Mouse (Mus musculus): ENCODE results near the gene Ube2n.
A peak's percentile ranks its signal among the peaks of the same experiment; 100 is the strongest.

Ube2n gene

GRCm38 (mm10) chr10:95559426-95559825, 44.5 kb downstream of the Ube2n start:
- DNase-seq (ENCODE audit: low read depth, low spot score): no peak

- no peak for DNase-seq (ENCODE audit: low read depth, low spot score)
Measured at GRCm38 (mm10) chr10:95560394-95560983, 45.5 kb downstream of the Ube2n start.

DNA sequence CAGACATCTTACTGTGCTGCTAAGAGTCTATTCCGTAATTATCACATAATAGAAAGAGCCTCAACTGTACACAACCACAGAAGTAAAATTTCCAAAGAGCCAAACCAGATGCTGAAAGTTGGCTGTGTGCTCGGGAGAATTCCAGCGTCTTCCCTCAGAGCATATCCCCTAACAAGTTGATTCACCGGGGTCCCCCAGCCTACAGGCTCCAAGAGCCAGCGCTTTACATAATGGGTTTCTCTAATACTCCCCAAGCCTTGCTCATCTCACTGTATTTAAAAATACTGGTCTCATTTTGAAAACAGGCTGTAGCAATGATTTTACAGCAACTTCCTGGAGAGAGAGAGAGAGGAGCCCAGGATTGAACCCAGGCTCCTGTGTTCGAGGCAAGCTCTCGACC, 46.7 kb downstream of the Ube2n start:
- no peak for DNase-seq (ENCODE audit: low read depth, low spot score)

- DNase-seq (ENCODE audit: low read depth, low spot score): peak; percentile 34
Measured at GRCm38 (mm10) chr10:95562395-95562794, 47.5 kb downstream of the Ube2n start.

DNA sequence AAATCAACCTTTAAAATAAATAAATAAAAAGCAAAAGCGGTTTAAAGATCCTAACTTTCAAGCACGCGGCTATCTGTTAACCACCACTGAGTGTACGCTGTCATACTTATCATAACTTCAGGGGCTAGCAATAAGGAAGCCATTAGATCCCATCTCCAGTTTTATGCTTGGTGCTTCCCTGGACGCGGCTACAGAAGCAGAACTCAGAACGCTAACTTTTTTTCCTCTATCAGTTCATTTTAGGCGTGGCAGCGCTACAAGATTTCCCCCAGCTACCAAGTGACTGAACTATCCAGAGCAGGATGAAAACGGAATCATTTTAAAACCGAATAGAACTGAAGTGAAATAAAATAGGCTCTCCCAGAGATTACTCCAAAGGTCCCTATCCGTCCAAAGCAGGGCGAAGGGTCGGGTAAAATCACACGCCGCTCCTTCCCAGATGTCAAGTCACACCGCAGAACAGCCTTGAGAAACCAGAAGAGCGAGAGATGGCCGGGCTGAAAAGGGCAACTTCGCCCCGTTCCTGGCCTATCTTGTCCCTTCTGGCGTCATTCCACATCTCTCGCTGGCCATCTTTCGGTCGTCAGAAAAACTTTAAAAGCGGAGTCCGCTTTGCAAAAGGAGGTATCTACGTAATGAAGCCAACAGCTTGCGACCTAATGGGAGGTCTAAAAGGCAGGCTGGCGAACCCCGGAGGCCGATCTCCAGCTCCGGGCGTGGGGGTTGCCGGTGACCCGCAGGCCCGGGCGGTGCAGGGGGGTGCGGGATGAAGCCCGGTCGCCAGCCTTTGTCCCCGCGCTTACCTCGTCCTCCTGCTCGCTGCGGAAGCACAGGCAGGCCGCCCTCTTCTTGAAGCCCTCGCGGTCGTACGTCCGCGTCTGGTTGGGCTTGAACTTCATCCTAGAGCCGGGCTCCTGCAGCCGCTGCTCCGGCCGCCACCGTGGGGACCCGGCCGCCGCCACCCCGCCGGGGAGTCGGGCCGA, 48.2 kb downstream of the Ube2n start:
- peak; percentile 78 for DNase-seq (ENCODE audit: low read depth, low spot score)

DNA sequence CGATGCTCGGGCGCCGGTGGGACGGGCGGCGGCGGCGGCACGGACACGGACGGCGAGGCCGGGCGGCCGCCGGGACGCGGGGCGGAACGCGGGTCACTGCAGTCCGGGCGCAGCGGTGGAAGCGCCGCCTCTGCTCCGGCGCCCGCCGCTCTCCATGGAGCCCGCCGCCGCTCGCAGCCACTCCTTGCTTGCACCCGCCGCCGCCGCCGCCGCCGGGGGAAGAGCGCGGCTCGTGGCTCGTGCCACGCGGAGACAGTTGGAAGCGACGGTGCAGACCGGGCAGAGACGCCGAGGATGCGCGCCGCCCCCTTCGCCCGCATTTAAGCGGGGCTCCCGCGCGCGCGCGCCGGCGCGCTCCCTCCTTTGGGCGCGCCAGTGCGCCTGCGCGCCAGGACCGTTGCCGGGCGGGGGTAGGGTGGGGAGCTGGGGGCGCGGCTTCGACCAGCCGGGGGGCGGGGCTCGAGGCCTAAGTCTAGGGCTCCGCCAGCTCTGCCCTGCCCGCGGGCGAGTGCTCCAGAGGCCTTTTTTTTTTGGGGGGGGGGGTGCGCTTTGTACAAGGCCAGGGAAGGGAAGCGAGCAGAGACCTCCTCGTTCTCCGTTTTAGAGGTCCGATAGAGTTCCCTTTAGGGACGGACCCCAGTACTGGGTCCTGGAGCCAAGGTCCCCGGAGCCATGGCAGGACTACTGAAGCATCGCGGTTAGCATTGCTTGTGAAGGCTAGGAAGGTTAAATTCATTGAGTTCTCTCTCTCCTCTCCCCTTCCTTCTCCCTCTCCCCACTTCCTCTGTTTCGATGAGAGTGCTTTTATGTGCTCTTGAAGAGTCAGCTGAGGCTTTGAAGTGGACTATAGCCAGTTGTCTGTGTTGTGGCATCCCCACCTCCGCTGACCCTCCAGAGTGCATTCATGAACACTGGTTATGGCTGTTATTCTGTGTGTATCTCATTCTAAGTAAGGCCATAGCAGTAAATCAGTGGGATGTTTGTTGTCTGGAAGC, 49.2 kb downstream of the Ube2n start, which contains the start of gene Nudt4:
TSS of gene Nudt4 (minus strand) at position 296 of the 995 bp plus-strand sequence.
- peak; percentile 93 for DNase-seq (ENCODE audit: low read depth, low spot score)

DNA sequence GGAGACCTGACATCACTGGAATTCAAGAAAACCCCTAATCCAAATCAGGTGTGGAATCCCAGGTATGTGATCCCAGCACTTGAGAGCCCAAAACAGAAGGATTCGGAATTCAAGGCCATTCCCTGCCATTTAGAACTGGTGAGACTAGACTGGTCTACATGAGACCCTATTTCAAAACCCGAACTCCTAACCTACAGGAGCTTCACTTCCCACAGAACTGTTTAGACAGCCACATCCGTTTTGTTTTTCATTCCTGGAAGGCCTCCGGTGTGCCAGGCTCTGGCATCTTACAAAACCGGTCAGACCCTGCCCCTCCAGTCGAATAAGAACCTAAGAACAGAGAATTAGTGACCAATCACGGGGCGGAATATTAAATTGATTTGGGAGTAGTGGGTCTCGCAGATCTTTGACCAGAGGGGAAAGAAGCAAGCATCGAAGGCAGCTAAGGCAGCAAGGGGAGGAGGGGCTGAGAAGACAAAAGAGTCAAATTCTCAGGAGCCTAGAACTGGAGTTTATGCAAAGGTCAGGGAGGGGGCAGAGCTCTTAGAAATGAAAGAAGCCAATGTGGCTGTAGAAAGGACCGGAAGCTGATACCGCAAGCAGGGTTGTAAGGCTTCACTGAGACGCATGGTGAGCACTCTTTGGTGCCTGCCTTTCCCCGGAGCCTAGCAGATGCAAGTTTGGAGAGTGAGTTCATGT, 50.4 kb downstream of the Ube2n start:
- DNase-seq (ENCODE audit: low read depth, low spot score): no peak

GRCm38 (mm10) chr10:95566786-95567185, 51.8 kb downstream of the Ube2n start:
- DNase-seq (ENCODE audit: low read depth, low spot score): no peak

- DNase-seq (ENCODE audit: low read depth, low spot score): no peak
Measured at GRCm38 (mm10) chr10:95567550-95567949, 52.6 kb downstream of the Ube2n start.

DNA sequence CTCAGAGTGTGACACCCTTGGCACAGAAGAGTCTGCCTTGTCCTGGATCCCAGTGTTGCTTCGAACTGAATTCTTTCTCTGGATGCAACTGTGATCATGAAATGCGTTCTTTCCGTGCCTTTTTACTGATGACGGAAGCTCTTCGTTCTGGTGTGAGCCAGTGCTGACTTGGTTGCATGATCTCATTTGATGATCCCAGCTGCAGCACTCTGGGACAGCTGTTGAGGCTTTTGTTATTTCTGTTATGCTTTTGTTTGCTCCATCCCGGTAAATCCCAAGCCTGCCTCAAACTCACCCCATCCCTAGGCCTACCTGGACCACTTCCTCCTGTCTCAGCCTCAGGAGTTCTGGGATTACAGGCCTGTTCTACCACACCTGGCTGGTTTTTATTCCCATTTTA, 53.1 kb downstream of the Ube2n start:
- DNase-seq (ENCODE audit: low read depth, low spot score): no peak

GRCm38 (mm10) chr10:95569441-95569840, 54.5 kb downstream of the Ube2n start:
- DNase-seq (ENCODE audit: low read depth, low spot score): no peak

- DNase-seq (ENCODE audit: low read depth, low spot score): no peak
Measured at GRCm38 (mm10) chr10:95574994-95575393, 60.0 kb downstream of the Ube2n start.

DNA sequence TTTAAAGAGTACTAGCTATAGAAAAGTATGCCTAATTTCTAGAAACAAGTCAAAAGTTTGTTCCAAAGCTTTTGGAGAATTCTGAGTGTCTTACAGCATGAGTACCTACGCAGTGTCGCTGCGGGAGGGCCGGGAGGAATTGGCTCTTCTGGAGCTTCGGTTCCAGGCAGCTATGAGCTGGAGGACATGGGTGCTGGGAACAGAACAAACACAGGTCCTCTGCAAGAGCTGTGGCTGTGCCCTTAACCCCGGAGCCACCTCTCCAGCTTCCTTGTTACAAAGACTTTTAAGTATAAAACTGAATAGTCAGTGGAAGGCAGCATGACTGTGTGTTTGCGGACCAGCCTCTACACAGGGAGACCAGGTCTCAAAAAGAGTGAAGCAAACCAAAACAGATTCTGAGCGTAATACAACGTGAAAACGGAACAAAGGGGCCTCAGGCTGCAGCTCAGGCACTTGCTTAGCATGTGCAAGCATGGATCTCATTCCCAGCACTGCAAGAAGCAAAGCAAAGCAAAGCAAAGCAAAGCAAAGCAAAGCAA, 61.0 kb downstream of the Ube2n start:
- DNase-seq (ENCODE audit: low read depth, low spot score): no peak

DNA sequence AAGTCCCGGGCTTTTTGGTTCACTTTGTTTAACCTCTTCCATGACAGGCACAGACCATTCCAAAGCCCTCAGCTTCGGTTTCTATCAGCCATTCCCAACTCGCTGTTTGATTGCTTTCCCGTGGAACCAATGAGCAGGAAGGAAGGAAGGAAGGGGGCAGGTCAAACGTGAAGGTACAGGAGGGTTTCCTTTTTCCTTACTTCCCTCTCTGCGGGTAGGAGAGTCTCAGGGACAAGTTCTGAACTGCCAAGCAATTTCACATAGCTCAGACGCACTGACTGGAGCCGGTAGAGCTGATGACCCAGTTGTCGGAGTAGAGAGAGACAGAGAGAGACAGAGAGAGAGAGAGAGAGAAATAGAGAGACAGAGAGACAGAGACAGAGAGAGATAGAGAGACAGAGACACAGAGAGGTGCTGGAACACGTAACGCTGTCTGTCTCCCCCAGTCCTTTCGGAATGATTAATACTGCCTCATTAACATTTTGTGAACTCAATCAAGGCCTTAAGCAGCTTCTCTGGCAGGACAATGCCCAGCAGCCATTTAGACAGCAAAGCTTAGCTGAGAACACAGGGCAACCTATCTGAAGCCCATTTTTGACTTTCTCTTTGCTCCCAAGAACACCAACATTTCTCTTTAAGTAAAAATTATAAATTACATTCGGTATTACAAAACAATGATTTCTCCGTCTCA, 62.1 kb downstream of the Ube2n start:
- no peak for DNase-seq (ENCODE audit: low read depth, low spot score)

DNA sequence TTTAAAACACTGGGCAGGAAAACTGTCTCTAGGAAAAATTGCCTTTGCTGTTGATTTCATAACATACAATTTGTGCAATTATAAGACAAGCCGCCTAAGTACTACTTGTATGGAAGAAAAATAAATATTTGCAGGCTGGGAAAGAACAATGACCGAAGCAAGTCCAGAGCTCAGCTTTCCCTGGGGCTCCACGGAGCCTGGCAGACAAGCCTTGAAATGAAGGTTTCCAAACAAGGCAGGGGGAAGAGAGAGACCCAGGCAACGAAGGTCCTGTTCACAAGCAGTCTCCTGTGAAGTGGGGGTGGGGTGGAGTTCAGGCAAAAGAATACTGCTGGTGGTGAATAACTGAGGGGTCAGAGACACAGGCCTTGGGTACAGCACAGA, 62.6 kb downstream of the Ube2n start:
- DNase-seq (ENCODE audit: low read depth, low spot score): no peak

DNA sequence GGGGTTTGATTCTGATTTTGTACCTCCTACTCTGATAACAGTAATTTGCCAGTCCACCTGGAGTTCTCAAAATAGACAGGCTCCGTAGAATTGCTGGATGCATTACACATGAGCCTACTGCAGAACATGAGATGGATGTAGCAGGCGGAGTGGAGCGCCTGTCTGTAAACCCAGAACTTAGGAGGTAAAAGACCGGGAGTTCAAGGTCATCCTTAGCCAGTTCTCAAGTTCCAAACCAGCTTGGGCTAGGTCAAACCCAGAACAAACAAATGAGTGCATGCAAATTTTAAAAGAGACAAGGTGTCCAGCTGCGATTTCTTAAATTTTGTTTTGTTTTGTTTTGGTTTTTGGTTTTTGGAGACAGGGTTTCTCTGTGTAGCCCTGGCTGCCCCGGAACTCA, 70.6 kb downstream of the Ube2n start:
- no peak for DNase-seq (ENCODE audit: low read depth, low spot score)

DNA sequence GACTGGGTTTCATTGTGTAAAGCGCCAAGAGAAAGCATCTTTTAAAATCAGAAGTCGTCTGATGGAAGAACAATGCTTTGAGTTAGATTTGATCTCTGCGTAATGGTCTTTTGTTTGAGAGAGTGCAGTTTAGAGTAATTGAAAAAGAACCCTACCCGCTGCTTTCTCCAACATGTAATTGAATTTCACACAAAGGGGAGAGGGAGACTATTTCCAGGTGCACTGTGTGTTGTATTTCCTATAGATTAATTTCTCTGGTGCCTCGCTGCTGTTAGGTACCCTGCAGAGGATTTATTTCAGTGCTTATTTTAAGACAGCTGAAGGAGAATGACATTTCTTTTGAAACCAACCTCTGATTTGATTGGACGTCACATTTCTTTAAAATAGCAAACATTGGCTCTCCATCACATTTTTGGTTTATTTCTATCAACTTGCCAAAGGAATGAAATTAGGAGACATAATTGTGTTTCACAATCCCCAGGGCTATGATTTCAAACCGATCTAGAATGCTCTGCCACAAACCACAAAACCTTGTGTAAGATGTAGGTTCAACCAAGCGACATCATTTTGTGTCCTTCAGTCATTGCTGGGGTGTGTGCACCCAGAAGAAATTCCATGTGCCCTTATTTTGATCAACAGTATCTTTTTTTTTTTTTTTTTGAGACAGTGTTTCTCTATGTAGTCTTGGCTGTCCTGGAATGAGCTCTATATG, 72.7 kb downstream of the Ube2n start:
- no peak for DNase-seq (ENCODE audit: low read depth, low spot score)

DNA sequence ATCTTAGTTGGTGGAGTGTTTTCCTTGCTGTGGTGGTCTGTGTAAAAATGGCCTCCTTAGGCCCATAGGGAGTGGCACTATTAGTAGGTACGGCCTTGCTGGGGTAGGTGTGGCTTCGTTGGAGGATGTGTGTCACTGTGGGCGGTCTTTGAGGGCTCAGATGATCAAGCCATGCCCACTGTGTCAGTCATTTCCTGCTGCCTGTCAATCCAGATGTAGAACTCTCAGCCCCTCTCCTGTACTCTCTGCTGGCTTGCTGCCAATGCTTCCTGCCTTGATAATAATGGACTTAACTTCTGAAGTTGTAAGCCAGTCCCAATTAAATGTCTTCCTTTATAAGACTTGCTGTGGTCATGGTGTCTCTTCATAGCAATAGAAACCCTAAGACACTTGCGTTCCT, 74.3 kb downstream of the Ube2n start:
- DNase-seq (ENCODE audit: low read depth, low spot score): no peak

GRCm38 (mm10) chr10:95590196-95590595, 75.3 kb downstream of the Ube2n start:
- no peak for DNase-seq (ENCODE audit: low read depth, low spot score)

- no peak for DNase-seq (ENCODE audit: low read depth, low spot score)
Measured at GRCm38 (mm10) chr10:95591257-95591656, 76.3 kb downstream of the Ube2n start.

Measured in A20 (cell line).